Mouse (Mus musculus) MN1 (cell line): ENCODE results near the gene Il12rb2.

Source experiments
- DNase-seq: peaks from one replicate; pipeline ENCODE4 v3.0.0-alpha.2; 2016; ENCODE audit warnings: low spot score

Il12rb2 gene

GRCm38 (mm10) chr6:67292042-67292623 lies 83.9 kb downstream of the Il12rb2 start:
- no peak for DNase-seq

- DNase-seq = no peak
Measured at GRCm38 (mm10) chr6:67282897-67283296, 93.1 kb downstream of the Il12rb2 start.

DNA sequence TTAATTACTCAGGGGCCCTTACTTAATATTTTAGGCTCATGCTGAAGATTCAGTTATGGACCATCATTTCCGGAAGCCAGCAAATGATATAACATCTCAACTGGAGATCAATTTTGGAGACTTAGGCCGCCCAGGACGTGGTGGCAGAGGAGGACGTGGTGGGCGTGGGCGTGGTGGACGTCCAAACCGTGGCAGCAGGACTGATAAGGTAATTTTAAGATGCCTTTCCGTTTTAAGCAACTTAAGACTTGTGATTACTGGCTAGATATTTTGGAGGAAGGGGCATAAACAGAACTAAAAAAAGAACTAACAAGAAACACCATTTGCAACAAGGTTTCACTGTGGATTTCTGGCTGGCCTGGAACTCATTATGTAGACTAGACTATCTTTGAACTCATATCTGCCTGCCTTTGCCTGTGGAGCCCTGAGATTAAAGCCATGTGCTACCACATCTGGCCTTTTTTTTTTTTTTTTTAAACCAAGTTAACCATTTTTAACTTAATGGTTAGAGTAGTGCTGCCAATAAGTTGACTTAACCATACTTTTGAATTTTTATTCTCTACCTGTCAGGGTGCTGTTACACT lies 94.3 kb downstream of the Il12rb2 start:
- no peak for DNase-seq

GRCm38 (mm10) chr6:67277944-67278343 lies 98.0 kb downstream of the Il12rb2 start:
- DNase-seq = no peak

- no peak for DNase-seq
Measured at GRCm38 (mm10) chr6:67269459-67269858, 106.5 kb downstream of the Il12rb2 start.

DNA sequence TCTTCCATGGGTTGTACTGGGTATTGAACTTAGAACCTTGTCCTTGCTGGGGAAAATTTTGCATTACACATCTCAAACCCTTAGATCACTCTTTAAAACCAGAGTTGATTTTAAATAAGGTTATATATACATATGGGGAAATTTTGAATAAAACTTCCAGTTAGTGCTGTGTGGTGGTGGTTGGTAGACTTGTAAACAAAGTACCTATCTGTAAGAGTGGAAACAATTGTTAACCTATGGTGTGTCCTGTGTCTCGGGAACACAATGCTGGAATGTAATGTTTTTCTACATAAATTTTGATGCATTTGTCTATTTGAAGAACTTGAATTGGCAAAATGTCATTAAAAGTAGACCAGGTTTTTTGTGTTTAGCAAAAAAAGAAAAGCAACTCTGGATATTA lies 107.0 kb downstream of the Il12rb2 start:
- no peak for DNase-seq

DNA sequence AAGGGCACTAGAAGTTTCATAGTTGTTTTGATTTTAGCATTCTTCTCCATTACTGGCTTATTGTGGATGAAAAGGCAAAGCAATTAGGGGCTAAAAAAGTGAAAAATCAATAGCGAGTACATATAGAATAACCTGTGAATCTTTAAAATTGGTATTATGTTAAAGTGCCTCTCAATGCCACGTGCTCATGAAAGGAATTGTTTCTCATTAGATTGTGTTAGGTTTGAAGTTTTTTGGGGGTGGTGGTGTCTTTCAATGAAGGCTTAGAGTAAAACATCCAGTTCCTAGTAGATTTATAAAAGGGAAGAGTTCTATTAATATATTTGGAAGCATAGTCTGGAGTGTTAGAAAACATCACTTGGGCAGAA lies 107.8 kb downstream of the Il12rb2 start:
- no peak for DNase-seq

DNA sequence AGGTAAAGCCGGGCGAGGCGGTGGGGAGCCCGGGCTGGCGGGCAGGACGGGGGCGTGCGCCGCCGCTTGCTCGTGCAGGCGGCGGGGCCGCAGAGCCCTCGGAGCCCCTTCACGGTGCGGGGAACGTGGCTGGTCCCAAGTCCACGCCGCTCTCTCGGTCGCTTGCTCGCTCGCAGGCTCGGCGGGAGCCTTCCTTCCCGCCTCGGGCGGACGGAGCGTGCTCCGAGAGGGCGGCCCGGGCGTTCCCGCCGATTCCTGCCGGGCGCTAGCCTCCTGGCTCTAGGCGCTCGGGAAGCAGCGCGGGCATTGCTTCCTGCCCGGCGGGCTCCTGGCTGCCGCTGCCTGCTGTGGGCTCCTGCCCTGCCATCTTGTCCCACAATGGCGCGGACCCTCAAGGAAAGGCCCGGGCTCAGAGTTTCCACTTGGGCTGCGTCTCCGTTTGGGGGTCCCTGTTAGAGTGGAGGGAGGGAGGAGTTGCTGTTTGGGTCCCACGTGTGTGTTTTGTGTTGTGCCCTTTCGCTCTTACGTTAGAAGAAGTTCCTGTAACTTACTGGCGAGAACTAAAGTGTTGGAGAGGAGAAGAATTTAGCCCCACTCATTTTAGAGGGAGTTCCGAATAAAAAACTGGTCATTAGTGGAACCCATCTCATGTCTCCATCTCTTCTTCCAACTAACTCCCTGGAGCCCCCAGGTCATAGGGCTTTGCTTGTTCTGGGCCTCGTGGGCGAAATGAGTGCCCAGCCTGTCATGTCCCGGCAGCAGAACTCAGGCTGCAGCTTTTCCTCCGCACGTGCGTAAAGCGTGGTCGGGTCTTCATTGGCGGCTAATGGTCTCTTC lies 108.4 kb downstream of the Il12rb2 start:
- DNase-seq = peak; percentile 44

GRCm38 (mm10) chr6:67266664-67267407 lies 109.2 kb downstream of the Il12rb2 start:
- peak; percentile 96 for DNase-seq

DNA sequence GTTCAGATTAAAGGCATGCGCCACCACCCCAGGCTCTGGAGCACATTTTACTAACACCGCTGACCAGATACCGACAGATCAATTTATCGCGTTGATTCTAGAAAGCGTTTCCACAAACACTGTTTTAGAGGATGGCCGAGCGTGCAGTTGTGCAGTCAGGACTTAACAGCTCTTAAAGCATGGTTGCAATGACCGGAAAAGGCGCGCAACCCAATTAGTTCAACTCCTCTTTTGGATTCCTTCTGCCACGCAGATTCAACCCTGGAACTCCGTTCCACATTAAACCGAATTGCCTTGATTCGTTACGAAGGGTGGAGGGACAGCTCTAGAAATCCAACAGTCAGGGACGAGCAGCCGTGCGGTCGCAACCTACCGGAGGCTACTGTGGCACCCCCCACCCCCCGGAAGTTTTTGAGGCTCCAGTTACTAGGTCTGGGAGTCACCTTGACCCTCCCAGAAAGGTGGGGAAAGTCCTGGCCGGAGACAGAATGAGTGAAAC lies 109.8 kb downstream of the Il12rb2 start:
- DNase-seq = peak; percentile 69

GRCm38 (mm10) chr6:67264935-67265334 lies 111.1 kb downstream of the Il12rb2 start:
- DNase-seq = no peak

- no peak for DNase-seq
Measured at GRCm38 (mm10) chr6:67251095-67251494, 124.9 kb downstream of the Il12rb2 start.

GRCm38 (mm10) chr6:67244451-67244850 lies 131.5 kb downstream of the Il12rb2 start:
- no peak for DNase-seq

- DNase-seq = no peak
Measured at GRCm38 (mm10) chr6:67243765-67244420, 132.1 kb downstream of the Il12rb2 start.
